Mouse (Mus musculus): Measurements from ENCODE around the gene Majin. TPM values are rescaled to one million over a fixed set of nuclear protein-coding genes. Genes with fewer than 3 reads are reported as not detected.
A peak's percentile ranks its signal among the peaks of the same experiment; 100 is the strongest.

Gene Majin
- total RNA-seq, 4 experiments from 2014 or later = not detected

GRCm38 (mm10) chr19:6262222-6262621 is 78.0 kb downstream of the Majin start:
- DNase-seq (ENCODE audit: low spot score in 2 of 2) = peak; percentile 61 to 70

DNA sequence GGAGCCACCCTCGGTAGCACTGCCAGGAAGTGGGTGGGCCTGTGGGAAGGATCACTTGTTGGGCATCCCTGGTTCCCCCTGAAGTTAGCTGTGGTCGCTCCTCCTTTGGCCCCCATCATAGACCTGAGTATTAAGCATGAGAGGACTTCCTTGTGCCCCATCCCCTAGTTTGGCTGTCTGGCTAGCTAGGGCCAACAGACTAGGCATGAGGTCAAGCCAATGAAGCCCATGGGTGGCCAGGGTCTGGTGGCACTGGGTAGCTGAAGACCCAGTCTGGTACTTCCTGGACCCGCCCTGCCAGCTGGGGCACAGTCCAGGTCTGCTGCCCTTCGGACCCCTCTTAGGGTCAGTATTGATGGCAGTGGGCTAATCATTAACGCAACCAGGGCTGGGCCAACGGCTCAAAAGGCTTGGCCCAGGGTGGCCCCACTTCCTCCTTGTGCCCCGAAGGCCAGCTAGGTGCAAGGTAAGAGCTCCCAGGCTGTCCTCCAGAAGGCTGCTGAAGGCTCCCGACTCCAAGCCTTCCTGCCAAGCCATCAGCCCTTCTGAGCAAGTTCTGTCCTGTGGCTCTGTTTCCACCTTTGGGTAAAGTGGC is 78.7 kb downstream of the Majin start:
- DNase-seq (ENCODE audit: low spot score in 2 of 2) = no peak

DNA sequence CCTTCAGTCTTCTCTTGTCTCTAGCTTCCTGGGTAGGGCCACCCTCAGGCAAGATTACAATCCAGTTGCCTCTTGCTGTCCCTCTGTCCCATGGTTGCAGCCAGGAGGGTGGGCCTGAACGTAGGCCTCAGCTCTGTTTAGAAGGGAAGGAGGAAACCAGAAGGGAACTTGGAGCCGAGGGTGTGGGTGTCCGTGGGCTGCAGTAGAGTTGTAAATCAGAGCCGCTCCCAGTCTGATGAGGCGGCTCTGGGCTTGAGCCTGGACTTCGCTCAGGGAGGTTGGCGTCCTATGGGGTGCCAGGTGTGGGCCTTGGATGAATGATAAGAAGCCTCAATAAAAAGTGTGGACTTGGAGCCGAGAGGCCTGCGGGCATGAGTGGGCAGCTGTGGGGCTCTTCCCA is 80.0 kb downstream of the Majin start:
- no peak for DNase-seq (ENCODE audit: low spot score in 2 of 2)

- no peak for DNase-seq (ENCODE audit: low spot score in 2 of 2)
These were observed 80.8 kb downstream of the Majin start for GRCm38 (mm10) chr19:6264945-6265344.

- DNase-seq (ENCODE audit: low spot score in 2 of 2) = no peak
These were observed 81.6 kb downstream of the Majin start for GRCm38 (mm10) chr19:6265727-6266182.

GRCm38 (mm10) chr19:6267306-6268169 is 83.3 kb downstream of the Majin start:
- DNase-seq (ENCODE audit: low spot score in 2 of 2) = no peak

- DNase-seq (ENCODE audit: low spot score in 2 of 2) = peak; percentile 70 to 88
These were observed 84.0 kb downstream of the Majin start for GRCm38 (mm10) chr19:6268170-6268528.

GRCm38 (mm10) chr19:6268670-6269132 is 84.5 kb downstream of the Majin start:
- DNase-seq (ENCODE audit: low spot score in 2 of 2) = no peak

DNA sequence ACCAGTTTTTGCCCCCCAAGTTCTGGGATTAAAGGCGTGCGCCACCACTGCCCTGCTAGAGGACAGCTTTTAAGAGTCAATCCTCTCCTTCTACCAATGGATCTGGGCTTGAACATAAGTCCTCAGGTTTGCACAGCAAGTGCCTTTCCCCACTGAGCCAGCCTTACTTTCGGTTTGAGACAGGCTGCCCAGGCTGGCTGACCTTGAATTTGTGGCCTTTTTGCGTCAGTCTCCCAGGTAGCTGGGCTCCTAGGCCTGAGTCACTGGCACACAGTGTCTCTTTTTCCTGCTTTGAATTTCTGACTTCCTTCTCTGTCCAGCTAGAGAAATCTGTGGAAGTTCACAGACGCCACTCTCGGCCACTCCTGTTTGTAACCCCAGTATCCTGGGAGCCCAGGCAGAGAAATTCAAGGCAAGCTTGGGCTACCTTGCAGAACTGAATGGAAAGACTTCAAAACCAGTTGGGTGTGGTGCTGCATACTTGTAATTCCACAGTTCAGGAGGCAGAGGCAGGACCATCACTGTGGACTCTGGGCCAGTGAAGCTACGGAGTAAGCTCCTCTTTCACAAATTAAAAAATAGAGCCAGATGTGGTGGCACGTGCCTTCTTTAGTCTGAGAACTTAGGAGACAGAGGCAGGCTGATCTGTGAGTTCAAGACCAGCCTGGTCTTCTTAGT is 85.7 kb downstream of the Majin start:
- no peak for DNase-seq (ENCODE audit: low spot score in 2 of 2)

GRCm38 (mm10) chr19:6270661-6271060 is 86.5 kb downstream of the Majin start:
- no peak for DNase-seq (ENCODE audit: low spot score in 2 of 2)

DNA sequence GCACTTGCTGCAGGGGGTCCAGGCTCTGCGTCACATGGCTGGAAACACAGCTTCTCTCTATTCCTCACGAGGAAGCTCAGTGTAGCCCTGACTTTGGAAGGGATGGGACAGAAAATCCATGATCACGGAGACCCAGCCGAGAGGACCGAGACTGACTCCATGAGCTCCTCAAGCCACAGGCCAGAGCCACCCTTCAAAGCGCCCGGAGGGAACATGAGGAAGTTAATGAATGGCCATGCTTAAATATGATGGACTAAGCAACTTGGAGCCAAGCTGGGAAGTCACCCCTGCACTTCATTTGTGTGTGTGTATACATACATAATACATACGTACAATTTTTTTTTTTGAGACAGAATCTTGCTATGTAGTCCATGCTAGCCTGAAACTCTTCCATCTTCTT is 87.0 kb downstream of the Majin start:
- no peak for DNase-seq (ENCODE audit: low spot score in 2 of 2)

- DNase-seq (ENCODE audit: low spot score in 2 of 2) = no peak
These were observed 87.9 kb downstream of the Majin start for GRCm38 (mm10) chr19:6272053-6272452.

- DNase-seq (ENCODE audit: low spot score in 2 of 2) = no peak
These were observed 88.5 kb downstream of the Majin start for GRCm38 (mm10) chr19:6272738-6273137.

DNA sequence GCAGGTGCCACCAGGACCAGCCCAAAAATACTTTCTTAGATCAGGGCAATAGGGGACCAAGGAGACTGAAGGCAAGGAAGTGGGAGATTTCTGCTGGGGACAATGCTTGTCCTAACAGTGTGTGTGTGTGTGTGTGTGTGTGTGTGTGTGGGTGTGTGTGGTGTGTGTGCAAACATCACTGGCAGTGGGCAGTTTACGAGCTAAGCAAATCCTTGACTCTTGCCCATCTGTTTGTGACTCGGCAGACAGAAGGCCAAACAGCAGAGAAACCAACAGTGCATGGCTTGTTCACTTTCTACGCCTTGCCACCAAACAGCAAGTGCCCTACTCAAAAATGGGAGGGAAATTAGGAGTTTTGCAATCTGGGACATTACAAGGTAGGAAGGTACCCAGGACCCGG is 89.4 kb downstream of the Majin start:
- DNase-seq (ENCODE audit: low spot score in 2 of 2) = no peak

Small RNAs within 50 kb of the gene (microRNA-seq; reads per million reads assigned to microRNA genes)
- gene Mir192 = 2.9 to 16.7 reads per million in 2 experiments
- 8.6 to 27.5 reads per million in 2 experiments for gene Mir194-2

Other genes with a start within 250 kb of the Majin start
- gene Pola2, start 220.2 kb upstream of the Majin start, total RNA-seq (2022) = 1 to 10 TPM; 4.4 to 8.2 (median 7.1) TPM
- not detected for gene Slc22a20, start 198.2 kb upstream of the Majin start, total RNA-seq (2022)
- 10 to 100 TPM; 23.7 to 27.7 (median 25.1) TPM for gene Capn1, start 168.5 kb upstream of the Majin start, total RNA-seq (2022)
- 10 to 100 TPM; 40.4 to 48.8 (median 43.7) TPM for gene Syvn1, start 137.8 kb upstream of the Majin start, total RNA-seq (2022)
- gene Mrpl49, start 126.6 kb upstream of the Majin start, total RNA-seq (2022) = 10 to 100 TPM; 43.5 to 51.3 (median 46.1) TPM
- gene Fau, start 126.5 kb upstream of the Majin start, total RNA-seq (2022) = 100 to 1,000 TPM; 653 to 927 (median 780) TPM
- gene Znhit2, start 123.2 kb upstream of the Majin start, total RNA-seq (2022) = 10 to 100 TPM; 27.0 to 38.4 (median 32.4) TPM
- 10 to 100 TPM; 21.7 to 30.5 (median 26.6) TPM for gene Tm7sf2, start 116.0 kb upstream of the Majin start, total RNA-seq (2022)
- gene Vps51, start 107.2 kb upstream of the Majin start, total RNA-seq (2022) = 100 to 1,000 TPM in 2 of 4 experiments, 10 to 100 TPM in 2; 90.4 to 103 (median 99.8) TPM
- not detected for gene Tmem262, start 104.4 kb upstream of the Majin start, total RNA-seq (2022)
- 1 to 10 TPM in 1 of 4 experiments, not detected in 3; 2.3 TPM for gene Gm28374, start 102.1 kb upstream of the Majin start, total RNA-seq (2022)
- gene Zfpl1, start 99.4 kb upstream of the Majin start, total RNA-seq (2022) = 10 to 100 TPM; 38.8 to 44.1 (median 41.4) TPM
- gene Cdca5, start 99.4 kb upstream of the Majin start, total RNA-seq (2022) = under 1 TPM in 1 of 4 experiments, not detected in 3; 0.31 TPM
- not detected for gene AC131692.1, start 90.0 kb upstream of the Majin start, total RNA-seq (2022)
- gene Naaladl1, start 78.6 kb upstream of the Majin start, total RNA-seq (2022) = under 1 TPM in 3 of 4 experiments, not detected in 1; 0.14 to 0.25 (median 0.17) TPM
- gene Sac3d1, start 65.7 kb upstream of the Majin start, total RNA-seq (2022) = 10 to 100 TPM; 11.0 to 13.4 (median 12.9) TPM
- 10 to 100 TPM; 38.7 to 43.0 (median 41.8) TPM for gene Snx15, start 56.1 kb upstream of the Majin start, total RNA-seq (2022)
- gene Batf2, start 43.4 kb upstream of the Majin start, total RNA-seq (2022) = 1 to 10 TPM in 1 of 4 experiments, under 1 TPM in 2, not detected in 1; 0.83 to 1.3 (median 0.96) TPM
- 10 to 100 TPM; 79.8 to 93.3 (median 85.0) TPM for gene Arl2, start 42.8 kb upstream of the Majin start, total RNA-seq (2022)
- gene Gpha2, start 42.0 kb downstream of the Majin start, total RNA-seq (2022) = not detected
- 100 to 1,000 TPM; 126 to 136 (median 128) TPM for gene Ppp2r5b, start 51.5 kb downstream of the Majin start, total RNA-seq (2022)
- gene Atg2a, start 57.3 kb downstream of the Majin start, total RNA-seq (2022) = 10 to 100 TPM; 34.1 to 41.8 (median 37.1) TPM
- 10 to 100 TPM; 59.1 to 76.4 (median 70.3) TPM for gene Ehd1, start 92.3 kb downstream of the Majin start, total RNA-seq (2022)
- 1 to 10 TPM; 5.9 to 9.5 (median 6.5) TPM for gene Cdc42bpg, start 122.1 kb downstream of the Majin start, total RNA-seq (2022)
- gene Men1, start 150.6 kb downstream of the Majin start, total RNA-seq (2022) = 10 to 100 TPM; 60.0 to 74.4 (median 63.5) TPM
- gene Map4k2, start 156.7 kb downstream of the Majin start, total RNA-seq (2022) = 100 to 1,000 TPM in 2 of 4 experiments, 10 to 100 TPM in 2; 85.0 to 114 (median 103) TPM
- gene Sf1, start 179.3 kb downstream of the Majin start, total RNA-seq (2022) = 100 to 1,000 TPM; 209 to 234 (median 222) TPM
- 10 to 100 TPM; 14.2 to 19.7 (median 19.0) TPM for gene Pygm, start 200.0 kb downstream of the Majin start, total RNA-seq (2022)
- gene Rasgrp2, start 215.0 kb downstream of the Majin start, total RNA-seq (2022) = 10 to 100 TPM; 35.0 to 44.1 (median 40.9) TPM
- 100 to 1,000 TPM; 348 to 441 (median 390) TPM for gene Nrxn2, start 234.3 kb downstream of the Majin start, total RNA-seq (2022)

Measured in layer of hippocampus, adult 8-10 months (tissue).